Mouse (Mus musculus) embryonic fibroblast, embryonic 13.5 days (primary cell): ENCODE results near the gene Polr3g.

Source experiments
- CTCF ChIP-seq: IDR thresholded peaks from 2 replicates; pipeline ENCODE4 v1.5.1; 2011; ENCODE audit warnings: mild to moderate bottlenecking, control low read depth, low read length, moderate library complexity, borderline replicate concordance; ENCODE audit not compliant: insufficient read depth
- POLR2A ChIP-seq: IDR thresholded peaks from 2 replicates; pipeline ENCODE4 v1.6.1; 2011; ENCODE audit warnings: low read depth, mild to moderate bottlenecking, control low read depth, low read length, moderate library complexity

DNA sequence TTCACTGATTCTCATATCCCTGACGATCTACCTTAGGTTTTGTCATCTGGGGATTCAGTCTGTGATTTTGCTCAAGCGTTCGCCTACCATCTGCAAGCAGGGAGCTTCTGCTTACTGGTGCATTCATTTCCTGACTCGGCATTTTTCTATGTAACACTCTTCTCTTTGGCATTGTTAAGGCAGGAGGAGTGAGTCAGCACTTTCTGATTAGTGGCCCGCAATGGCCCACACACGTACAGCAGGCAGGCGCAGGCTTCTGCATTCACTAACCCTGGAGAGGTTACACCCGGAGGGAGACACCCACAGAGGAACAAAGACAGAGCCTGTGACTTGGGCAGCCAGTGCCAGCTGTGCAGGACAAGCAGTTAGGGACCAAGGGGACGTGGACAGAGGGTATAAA lies 19.2 kb downstream of the Polr3g start:
- no peak for TF ChIP-seq POLR2A
- TF ChIP-seq CTCF: no peak
